Mouse (Mus musculus) liver, embryonic 14.5 days (tissue): ENCODE results near the gene Wasf1.

Experiments used
- CTCF ChIP-seq: IDR thresholded peaks from 2 replicates; pipeline ENCODE4 v1.5.1; 2016; ENCODE audit warnings: antibody characterized with exemption, low read depth, control low read depth
- EP300 ChIP-seq: IDR thresholded peaks from 2 replicates; pipeline ENCODE4 v1.6.1; 2016; ENCODE audit warnings: antibody characterized with exemption, low read depth

GRCm38 (mm10) chr10:40906131-40906530 lies 22.9 kb downstream of the Wasf1 start:
- no peak for TF ChIP-seq EP300
- TF ChIP-seq CTCF: no peak
